Mouse (Mus musculus) cortical plate, adult 2 months (tissue): ENCODE data around the gene Ptges3l. TPM values are rescaled to one million over a fixed set of nuclear protein-coding genes. Genes with fewer than 3 reads are reported as not detected.
"Not testable (repeated sequence)": the region's sequence is repeated elsewhere in the genome, so short reads cannot be mapped to it uniquely, and the experiment has no call there.

Source experiments
- H3K27ac ChIP-seq: fragments of 200-500 bp; 2 replicates; pipeline ENCODE4 v1.5.1; 2012; ENCODE audit warnings: low read length, control low read depth, inconsistent platforms; ENCODE audit not compliant: insufficient read depth
- H3K4me1 ChIP-seq: fragments of 200-500 bp; 2 replicates; pipeline ENCODE4 v1.6.1; 2011; ENCODE audit warnings: low read length; ENCODE audit not compliant: control insufficient read depth, insufficient read depth
- H3K4me3 ChIP-seq: fragments of 200-500 bp; 2 replicates; pipeline ENCODE4 v1.5.1; 2011; ENCODE audit warnings: mild to moderate bottlenecking, low read length, control low read depth; ENCODE audit not compliant: insufficient read depth
- CTCF ChIP-seq: fragments of 200-500 bp; IDR thresholded peaks from 2 replicates; pipeline ENCODE4 v1.5.1; 2011; ENCODE audit warnings: mild to moderate bottlenecking, control low read depth, low read length; ENCODE audit not compliant: insufficient read depth; ENCODE audit errors: extremely low read depth
- POLR2A ChIP-seq: fragments of 200-500 bp; IDR thresholded peaks from 2 replicates; pipeline ENCODE4 v1.6.1; 2011; ENCODE audit warnings: mild to moderate bottlenecking, low read length, control low read depth; ENCODE audit not compliant: insufficient read depth; ENCODE audit errors: extremely low read depth
- polyA plus RNA-seq: library from polyadenylated mRNA; depleted of rRNA; stranded (reverse); fragments of >200 nt; gene quantifications from 2 replicates; pipeline ENCODE4 v1.2.3, GENCODE M21; 2012; rRNA removed

Gene Ptges3l
- polyA plus RNA-seq = 7.5 and 7.7 TPM in 2 replicates

- H3K4me1 ChIP-seq = peaks cover 2% of the 10 kb centered on the region; the same call in 1 of the 2 replicates
- H3K4me3 ChIP-seq = peak within 1 kb of the TSS; percentile 92
- peak within 1 kb of the TSS; percentile 92 for H3K27ac ChIP-seq
- TF ChIP-seq CTCF = no peak
- TF ChIP-seq POLR2A = peak; percentile 83
Observed at GRCm38 (mm10) chr11:101424925-101425813, at the start of gene Ptges3l, which contains the start of gene Rundc1. Ptges3l (minus strand) TSS chr11:101425333. Rundc1 (plus strand) TSS chr11:101425085.

- TF ChIP-seq CTCF (no peak), POLR2A (no peak)
- no peak overlapping the region for H3K27ac ChIP-seq
- no peaks in the 10 kb centered on the region for H3K4me1 ChIP-seq
- H3K4me3 ChIP-seq = no peak overlapping the region
Observed at GRCm38 (mm10) chr11:101474298-101474697, 49.2 kb upstream of the Ptges3l start.

GRCm38 (mm10) chr11:101473686-101474085 lies 48.6 kb upstream of the Ptges3l start:
- H3K27ac ChIP-seq, H3K4me1 ChIP-seq: not testable (repeated sequence)

GRCm38 (mm10) chr11:101472336-101472735 lies 47.2 kb upstream of the Ptges3l start:
- TF ChIP-seq POLR2A = no peak
- TF ChIP-seq CTCF = no peak
- H3K4me1 ChIP-seq = no peaks in the 10 kb centered on the region
- no peak overlapping the region for H3K27ac ChIP-seq
- no peak overlapping the region for H3K4me3 ChIP-seq

More at GRCm38 (mm10) chr11:101473686-101474085, 48.6 kb upstream of the Ptges3l start:
- not testable (repeated sequence) for H3K4me3 ChIP-seq

- H3K27ac ChIP-seq = no peak overlapping the region
- H3K4me1 ChIP-seq = no peaks in the 10 kb centered on the region
- no peak overlapping the region for H3K4me3 ChIP-seq
- TF ChIP-seq POLR2A (no peak), CTCF (no peak)
Observed at GRCm38 (mm10) chr11:101471926-101472325, 46.8 kb upstream of the Ptges3l start.

GRCm38 (mm10) chr11:101470206-101470605 lies 45.1 kb upstream of the Ptges3l start:
- TF ChIP-seq CTCF (no peak), POLR2A (no peak)
- no peaks in the 10 kb centered on the region for H3K4me1 ChIP-seq
- H3K27ac ChIP-seq = no peak overlapping the region
- H3K4me3 ChIP-seq = no peak overlapping the region

- Histone ChIP-seq H3K27ac (no peak overlapping the region), H3K4me1 (no peaks in the 10 kb centered on the region), H3K4me3 (peak overlapping the region; percentile 43; the same call in 1 of the 2 replicates)
- TF ChIP-seq CTCF = no peak
Observed at GRCm38 (mm10) chr11:101469155-101469554, 44.0 kb upstream of the Ptges3l start.

GRCm38 (mm10) chr11:101468731-101469130 lies 43.6 kb upstream of the Ptges3l start:
- Histone ChIP-seq H3K27ac (peak overlapping the region; percentile 52; the same call in 1 of the 2 replicates), H3K4me1 (no peaks in the 10 kb centered on the region), H3K4me3 (peak overlapping the region; percentile 43)
- TF ChIP-seq CTCF = no peak
- no peak for TF ChIP-seq POLR2A

- Histone ChIP-seq H3K27ac (peak overlapping the region; percentile 52; the same call in 1 of the 2 replicates), H3K4me3 (peak overlapping the region; percentile 43), H3K4me1 (no peaks in the 10 kb centered on the region)
- TF ChIP-seq CTCF (no peak), POLR2A (no peak)
Observed at GRCm38 (mm10) chr11:101468263-101468688, 43.1 kb upstream of the Ptges3l start.

GRCm38 (mm10) chr11:101467477-101468262 lies 42.5 kb upstream of the Ptges3l start:
- H3K27ac ChIP-seq = no peak overlapping the region
- TF ChIP-seq CTCF = peak; percentile 56; the same call in 1 of the 2 replicates
- no peak for TF ChIP-seq POLR2A

GRCm38 (mm10) chr11:101466552-101466950 lies 41.4 kb upstream of the Ptges3l start:
- peak overlapping the region; percentile 66; the same call in 1 of the 2 replicates for H3K4me3 ChIP-seq
- H3K27ac ChIP-seq, H3K4me1 ChIP-seq: not testable (repeated sequence)

More at GRCm38 (mm10) chr11:101467477-101468262, 42.5 kb upstream of the Ptges3l start:
- peak overlapping the region; percentile 43 for H3K4me3 ChIP-seq
- no peaks in the 10 kb centered on the region for H3K4me1 ChIP-seq
